Mouse (Mus musculus) mature B cell (primary cell): ENCODE data around the gene Pacsin2.
"Not testable (repeated sequence)": the region's sequence is repeated elsewhere in the genome, so short reads cannot be mapped to it uniquely, and the experiment has no call there.

Experiments
- in situ Hi-C: fragments of 300-500 bp; cut with MboI; formaldehyde crosslinking; loops from 2 replicates; pipeline ENCODE4 v1.14.3; 2019

Pacsin2 gene

DNA sequence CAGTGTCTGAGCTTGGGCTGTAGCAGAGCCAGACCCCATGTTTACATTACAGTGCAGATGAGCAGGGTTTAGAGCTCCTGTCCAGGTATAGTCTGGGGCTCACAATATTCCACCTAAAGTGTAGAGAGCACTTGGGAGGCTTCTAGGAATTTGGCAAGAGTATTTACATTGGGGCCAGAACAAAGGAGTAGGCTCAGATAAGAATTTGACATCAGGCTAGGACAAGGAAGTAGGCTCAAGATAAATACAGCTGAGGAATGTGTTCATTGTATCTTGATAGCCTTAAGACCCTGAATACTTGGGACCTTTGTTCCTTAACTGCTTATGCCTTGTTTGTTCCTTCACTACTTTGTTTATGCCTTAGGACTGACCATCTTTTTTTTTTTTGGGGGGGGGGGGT is 90.3 kb downstream of the Pacsin2 start:
- in situ Hi-C loops = no loop called here

DNA sequence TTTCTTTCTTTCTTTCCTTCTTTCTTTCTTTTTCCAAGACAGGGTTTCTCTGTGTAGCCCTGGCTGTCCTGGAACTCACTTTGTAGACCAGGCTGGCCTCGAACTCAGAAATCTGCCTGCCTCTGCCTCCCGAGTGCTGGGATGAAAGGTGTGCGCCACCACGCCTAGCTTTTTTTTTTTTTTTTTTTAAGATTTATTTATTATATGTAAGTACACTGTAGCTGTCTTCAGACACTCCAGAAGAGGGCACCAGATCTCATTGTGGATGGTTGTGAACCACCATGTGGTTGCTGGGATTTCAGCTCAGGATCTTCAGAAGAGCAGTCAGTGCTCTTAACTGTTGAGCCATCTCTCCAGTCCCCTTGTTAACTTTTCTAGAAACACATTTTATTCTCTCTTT is 95.7 kb downstream of the Pacsin2 start:
- in situ Hi-C loops = not testable (repeated sequence)

DNA sequence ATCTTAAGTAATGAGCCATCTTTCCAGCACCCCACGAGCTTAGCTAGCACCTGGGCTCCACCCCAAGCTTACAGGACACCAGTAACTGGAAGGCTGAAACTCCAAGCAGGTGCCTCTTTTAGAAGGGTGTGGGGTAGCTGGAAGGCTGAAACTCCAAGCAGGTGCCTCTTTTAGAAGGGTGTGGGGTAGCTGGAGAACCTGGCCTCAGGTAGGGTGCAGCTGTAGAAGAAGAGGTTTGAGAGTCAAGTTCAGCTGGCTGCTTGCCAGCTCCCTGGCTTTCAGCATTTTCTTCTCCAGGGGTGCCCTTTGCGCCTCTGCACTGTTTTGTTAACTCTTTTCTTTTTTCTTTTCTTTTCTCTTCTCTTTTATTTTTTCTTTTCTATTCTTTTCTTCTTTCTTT is 96.1 kb downstream of the Pacsin2 start:
- in situ Hi-C loops = no loop called here

DNA sequence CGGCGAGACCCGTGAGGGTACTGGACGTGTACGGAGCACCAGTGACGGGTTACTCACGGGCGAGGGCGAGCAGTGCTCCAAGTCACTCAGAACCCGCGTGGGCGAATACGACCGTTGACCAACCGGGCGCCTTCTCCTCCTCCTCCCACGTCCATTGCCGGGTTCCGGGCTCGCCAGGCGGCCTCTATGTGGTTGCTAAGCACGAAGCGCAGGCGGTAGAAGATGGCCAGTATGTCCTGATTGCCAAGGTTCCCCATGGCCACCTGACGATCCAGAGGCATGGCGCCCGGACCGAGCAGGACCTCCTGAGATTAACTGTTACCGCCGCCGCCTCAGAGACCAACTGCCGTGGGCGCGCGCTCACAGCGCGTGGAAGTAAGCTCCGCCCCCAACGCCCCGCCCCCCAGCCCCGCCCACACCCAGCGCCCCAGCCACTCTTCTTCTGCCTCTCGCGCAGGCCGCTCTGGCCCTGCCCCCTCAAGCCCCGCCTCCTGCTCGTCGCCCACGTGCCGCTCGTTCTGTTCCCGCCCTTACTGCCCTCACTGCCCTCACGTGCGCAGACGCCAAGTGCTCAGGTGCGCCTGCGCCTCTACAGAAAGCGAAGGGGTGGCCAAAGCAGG is 97.4 kb downstream of the Pacsin2 start:
- in situ Hi-C loops = no loop called here

DNA sequence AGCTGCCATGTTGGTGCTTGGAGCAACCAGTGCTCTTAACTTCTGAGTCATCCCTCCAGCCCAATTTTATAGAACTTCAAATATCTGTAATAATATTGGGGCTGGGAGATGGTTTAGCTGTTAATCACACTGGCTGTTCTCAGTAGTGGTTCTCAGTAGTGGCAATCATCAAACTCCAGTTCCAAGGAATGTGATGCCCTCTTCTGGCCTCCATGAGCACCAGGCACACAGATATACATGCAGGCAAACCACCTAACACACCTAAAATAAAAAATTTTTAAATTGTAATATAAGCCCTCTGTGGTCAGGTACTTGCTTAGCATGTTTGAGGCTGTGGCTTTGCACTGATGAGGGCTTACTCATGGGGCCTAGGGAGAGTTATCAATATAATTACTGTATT is 98.7 kb downstream of the Pacsin2 start:
- in situ Hi-C loops = no loop called here

GRCm38 (mm10) chr15:83364194-83364593 is 100.2 kb downstream of the Pacsin2 start:
- in situ Hi-C loops = no loop called here

DNA sequence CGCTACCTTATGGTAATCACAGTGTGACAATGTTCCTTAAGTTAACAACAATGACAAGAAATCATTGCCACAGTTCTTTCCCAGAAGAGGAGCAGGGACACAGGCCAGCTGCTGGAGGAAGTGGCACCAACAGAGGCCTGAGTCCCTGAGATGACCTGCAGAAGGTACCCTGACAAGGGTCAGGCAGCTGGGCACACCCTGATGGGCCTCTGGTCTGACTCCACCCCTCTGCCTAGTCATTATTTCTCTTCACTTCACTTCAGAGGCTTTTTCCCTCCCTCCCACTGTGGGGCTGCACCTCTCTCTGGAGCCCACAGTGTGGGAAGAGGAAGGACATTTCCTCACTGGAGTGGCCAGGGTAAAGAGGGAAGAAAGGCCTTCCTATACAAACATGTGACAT is 101.6 kb downstream of the Pacsin2 start:
- in situ Hi-C loops = not testable (repeated sequence)

DNA sequence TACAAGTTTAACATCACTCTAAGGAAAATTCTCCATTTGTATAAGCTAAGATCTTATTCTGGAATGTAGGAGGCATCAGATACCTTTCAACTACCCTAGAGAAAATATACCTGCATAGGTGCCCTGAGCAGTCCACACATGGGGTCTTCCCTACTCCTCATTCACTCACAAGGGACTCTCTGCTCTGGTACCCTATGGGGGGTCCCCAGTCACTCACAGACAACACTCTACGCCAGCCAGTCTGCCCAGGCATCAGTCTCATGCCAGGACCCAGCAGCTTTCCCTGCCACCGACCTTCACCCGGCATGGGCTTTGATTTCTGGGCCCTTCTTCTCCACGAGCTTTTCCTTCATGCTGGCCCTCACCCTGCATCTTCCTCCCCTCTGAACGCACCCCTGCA is 103.5 kb downstream of the Pacsin2 start:
- in situ Hi-C loops = not testable (repeated sequence)

- in situ Hi-C loops = no loop called here
These were observed 104.3 kb downstream of the Pacsin2 start for GRCm38 (mm10) chr15:83360140-83360539.

- in situ Hi-C loops = no loop called here
These were observed 105.9 kb downstream of the Pacsin2 start for GRCm38 (mm10) chr15:83358476-83358875.

GRCm38 (mm10) chr15:83351546-83351945 is 112.9 kb downstream of the Pacsin2 start:
- in situ Hi-C loops = no loop called here

DNA sequence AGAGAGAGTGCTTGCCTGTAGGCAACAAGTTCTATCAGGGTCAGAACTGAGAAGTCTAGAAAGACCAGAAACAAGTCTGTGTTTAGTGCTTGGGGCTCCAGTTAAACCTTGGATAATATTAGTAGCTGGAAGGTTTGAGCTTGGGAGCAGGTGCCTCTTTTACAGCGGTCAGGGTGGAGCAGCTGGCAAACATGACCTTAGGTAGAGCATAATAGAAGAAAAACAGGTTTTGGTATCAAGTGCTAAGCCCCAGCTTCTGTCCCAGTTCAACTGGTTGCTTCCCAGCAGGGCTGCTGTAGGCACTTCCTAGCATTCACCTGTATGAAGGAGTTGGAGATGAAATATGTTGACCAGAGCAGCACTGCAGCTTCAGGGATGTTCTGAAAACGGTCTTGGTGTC is 113.5 kb downstream of the Pacsin2 start:
- in situ Hi-C loops = no loop called here

GRCm38 (mm10) chr15:83349954-83350711 is 114.3 kb downstream of the Pacsin2 start, which contains the start of gene Arfgap3:
TSS of gene Arfgap3 (minus strand) at chr15:83350247.
- in situ Hi-C loops = no loop called here

DNA sequence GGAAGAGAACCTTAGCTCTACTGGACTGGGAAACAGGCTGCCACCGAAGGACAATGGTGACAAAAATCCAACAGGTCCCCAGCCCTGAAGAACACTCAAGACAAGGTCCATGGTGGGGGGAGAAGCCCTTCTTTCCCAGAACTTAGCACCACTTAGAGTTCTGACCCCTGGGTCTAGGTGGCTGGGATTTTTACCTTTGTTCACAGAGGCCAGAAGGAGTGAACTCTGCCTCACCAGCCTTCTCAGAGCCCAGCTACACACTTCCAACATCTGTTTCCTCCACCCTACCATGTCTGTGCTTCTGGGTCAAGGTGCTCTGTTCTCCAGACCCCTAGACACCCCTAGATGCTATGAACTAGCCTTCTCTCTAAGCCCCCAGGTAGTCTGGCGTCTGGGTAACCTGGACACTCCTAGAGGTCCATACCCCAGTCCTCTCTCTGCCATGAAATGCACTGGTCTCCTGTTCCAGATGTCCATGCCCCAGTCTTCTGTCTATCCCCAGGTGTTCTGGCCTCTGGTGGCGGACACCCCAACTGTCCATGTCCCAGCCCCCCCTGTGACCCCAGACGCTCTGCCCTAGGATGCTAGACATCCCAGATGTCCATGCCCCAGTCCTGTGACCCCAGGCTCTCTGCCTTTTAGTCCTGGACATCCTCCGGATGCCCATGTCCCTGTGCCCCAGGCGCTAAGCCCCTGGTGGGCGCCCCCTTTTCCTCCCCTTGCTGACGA is 115.0 kb downstream of the Pacsin2 start:
- in situ Hi-C loops = no loop called here

DNA sequence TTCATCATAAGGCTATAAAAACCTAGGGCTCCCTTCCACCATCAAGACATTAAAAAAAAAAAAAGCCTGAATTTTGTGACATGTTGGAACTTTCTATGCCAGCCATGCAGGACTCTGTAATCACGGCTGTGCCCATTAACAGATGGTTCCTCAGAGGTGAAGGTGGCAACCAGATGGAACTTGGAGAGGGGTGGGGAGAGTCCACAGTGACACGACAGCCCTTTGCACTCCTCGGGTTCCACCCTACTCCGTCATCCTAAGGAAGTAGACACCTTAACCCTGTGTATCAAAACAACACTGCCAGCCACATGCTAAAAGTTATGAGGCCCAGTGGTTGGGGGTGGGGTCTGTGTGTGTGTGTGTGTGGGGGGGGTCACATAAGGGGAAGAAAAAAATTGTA is 115.7 kb downstream of the Pacsin2 start:
- in situ Hi-C loops = no loop called here

DNA sequence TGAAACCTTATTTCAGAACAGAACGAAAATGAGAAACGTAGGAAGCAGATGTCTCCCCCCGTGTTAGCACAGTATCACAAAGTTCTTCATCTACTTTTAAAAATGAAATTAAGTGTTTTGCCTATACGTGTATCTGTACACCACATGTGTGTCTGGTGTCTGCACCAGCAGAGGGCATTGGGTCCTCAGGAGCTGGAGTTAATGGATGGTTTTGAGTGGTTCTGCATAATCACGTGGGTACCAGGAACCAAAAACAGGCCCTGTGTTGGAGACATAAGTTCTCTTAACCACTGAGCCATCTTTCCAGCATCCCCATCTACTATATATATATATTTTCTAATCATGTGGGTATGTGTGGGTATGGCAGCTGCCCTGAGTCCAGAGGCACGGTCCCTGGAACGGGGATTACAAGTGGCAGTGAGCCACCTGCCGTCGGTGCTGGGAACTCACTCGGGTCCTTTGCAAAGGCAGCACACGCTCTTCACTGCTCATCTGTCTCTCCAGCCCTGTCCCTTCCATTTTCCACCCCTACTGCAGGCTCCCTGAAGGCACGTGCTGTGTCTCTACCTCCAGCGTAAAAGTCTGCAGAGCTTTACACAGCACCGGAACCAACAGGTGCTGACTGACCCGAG is 118.4 kb downstream of the Pacsin2 start:
- in situ Hi-C loops = no loop called here

- in situ Hi-C loops = no loop called here
These were observed 119.5 kb downstream of the Pacsin2 start for GRCm38 (mm10) chr15:83344956-83345355.

GRCm38 (mm10) chr15:83344157-83344556 is 120.2 kb downstream of the Pacsin2 start:
- in situ Hi-C loops = no loop called here

DNA sequence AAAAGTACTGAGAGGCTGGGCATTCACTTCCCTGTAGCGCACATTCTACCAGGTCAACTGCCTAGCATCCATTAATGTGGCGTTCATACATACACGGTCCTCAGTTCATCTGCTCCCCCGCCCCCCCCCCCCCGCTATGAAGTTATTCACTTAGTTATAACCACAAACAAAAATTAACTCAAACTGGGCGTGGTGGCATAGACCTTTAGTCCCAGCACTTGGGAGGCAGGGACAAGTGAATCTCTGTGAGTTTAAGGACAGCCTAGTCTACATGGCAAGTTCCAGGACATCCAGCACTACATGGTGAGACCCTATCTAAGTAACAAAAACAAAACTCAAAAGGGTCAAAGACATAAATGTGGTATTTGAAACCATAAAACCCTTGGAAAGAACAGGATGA is 125.5 kb downstream of the Pacsin2 start:
- in situ Hi-C loops = no loop called here

- in situ Hi-C loops = no loop called here
These were observed 126.2 kb downstream of the Pacsin2 start for GRCm38 (mm10) chr15:83337903-83338870.

DNA sequence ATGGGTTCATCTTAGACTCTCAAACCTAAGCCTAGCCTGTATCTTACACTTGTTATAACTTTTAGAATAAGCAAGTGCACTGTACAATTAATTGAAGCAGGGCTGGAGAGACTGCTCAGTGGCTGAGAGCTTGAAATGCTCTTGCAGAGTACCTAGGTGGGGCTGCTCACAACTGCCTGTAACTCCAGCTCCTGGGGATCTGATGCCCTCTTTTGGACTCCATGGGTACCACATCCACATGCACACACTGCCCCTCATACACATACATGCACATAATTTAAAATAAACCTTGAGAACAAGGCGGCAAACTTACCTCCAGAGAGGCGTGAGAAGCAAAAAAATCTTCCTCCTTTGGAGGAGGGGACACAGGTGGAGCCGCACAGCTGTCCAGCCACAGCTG is 132.0 kb downstream of the Pacsin2 start:
- in situ Hi-C loops = no loop called here
